Mouse (Mus musculus) cerebellum, adult 2 months (tissue): ENCODE measurements around the gene Galnt6.

Source experiments
- CTCF ChIP-seq: fragments of 200-500 bp; IDR thresholded peaks from 2 replicates; pipeline ENCODE4 v1.5.1; 2011; ENCODE audit warnings: low read depth, mild to moderate bottlenecking, control low read depth, low read length, moderate library complexity, borderline replicate concordance; ENCODE audit not compliant: insufficient read depth
- POLR2A ChIP-seq: fragments of 200-500 bp; IDR thresholded peaks from 2 replicates; pipeline ENCODE4 v1.6.1; 2011; ENCODE audit warnings: low read length, control low read depth, borderline replicate concordance; ENCODE audit not compliant: insufficient read depth

GRCm38 (mm10) chr15:100727834-100728233 is 1.3 kb downstream of the Galnt6 start:
- TF ChIP-seq CTCF (no peak), POLR2A (no peak)
